Mouse (Mus musculus): ENCODE data around the gene Exoc3l4. TPM values are rescaled to one million over a fixed set of nuclear protein-coding genes. Genes with fewer than 3 reads are reported as not detected.

The Exoc3l4 gene
- polyA plus RNA-seq (2017; shearing (Covaris generic)): 0.41 TPM

GRCm38 (mm10) chr12:111416921-111417779 lies at the start of gene Exoc3l4:
Gene Exoc3l4 (plus strand): TSS chr12:111417017.

DNA sequence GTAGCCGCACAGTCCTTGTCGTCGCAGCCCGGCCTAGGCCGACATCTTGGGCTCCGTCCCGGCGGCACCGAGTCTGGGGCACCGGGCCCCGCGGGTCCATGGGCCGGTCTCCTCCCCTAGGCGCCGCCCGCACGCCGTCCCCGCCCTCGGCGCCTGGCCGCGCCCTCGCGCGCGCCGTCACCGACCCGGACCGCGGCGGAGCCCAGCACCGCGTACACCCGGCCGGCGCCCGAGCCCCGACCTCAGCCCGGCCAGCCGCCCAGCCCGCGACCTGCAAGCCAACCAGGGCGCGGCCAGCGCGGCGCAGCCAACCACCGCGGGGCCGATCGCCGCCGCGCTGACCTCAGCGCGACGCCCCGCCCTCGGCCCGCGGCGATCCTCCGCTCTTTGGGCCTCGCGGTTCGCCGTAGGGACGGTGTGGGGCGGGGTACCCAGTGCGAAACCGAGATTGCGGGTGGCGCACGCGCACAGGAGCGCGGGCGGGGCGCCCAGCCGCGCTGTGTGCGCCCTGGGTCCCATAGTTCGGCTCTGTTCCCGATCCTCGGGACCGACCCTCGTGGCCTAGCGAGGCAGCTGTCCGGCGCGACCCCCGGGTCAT lies 39.3 kb upstream of the Exoc3l4 start, which contains the start of gene Cdc42bpb:
Gene Cdc42bpb (minus strand): TSS at position 343 of the 598 bp plus-strand sequence.

DNA sequence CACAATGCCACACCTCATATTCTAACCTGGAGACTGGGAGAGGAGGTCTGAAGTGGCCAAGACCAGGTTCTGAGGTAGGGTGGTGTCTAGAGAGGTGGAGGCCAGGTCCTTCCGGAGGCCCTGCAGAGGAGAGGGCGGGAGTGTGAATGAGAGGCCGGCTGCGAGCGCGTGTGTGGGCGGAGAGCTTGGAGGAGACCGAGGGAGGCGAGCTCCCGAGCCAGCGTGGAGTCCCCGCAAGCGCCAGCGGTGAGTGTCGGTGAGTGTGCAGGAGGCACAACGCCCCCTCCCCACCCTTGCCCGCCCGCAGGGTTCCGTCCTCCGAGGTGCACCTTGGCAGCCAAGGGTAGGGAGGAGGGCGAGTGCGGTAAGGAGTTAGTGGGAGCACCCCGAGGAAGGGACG lies 10.2 kb upstream of the Exoc3l4 start, which contains the start of gene Lbhd2:
Gene Lbhd2 (plus strand): TSS at position 188 of the 400 bp plus-strand sequence.

GRCm38 (mm10) chr12:111442309-111443010 lies 25.6 kb downstream of the Exoc3l4 start, which contains the start of gene Tnfaip2:
Gene Tnfaip2 (plus strand): TSS chr12:111442469.

Other genes starting within 250 kb of the Exoc3l4 start
- 0.98 TPM for gene 4930595D18Rik, start 232.5 kb upstream of the Exoc3l4 start, polyA plus RNA-seq (2017; shearing (Covaris generic))
- not detected for gene Amn, start 145.9 kb upstream of the Exoc3l4 start, polyA plus RNA-seq (2017; shearing (Covaris generic))
- 0.15 TPM for gene Cdc42bpb, start 39.3 kb upstream of the Exoc3l4 start, polyA plus RNA-seq (2017; shearing (Covaris generic))
- not detected for gene Lbhd2, start 10.2 kb upstream of the Exoc3l4 start, polyA plus RNA-seq (2017; shearing (Covaris generic))
- 0.65 TPM for gene Tnfaip2, start 25.5 kb downstream of the Exoc3l4 start, polyA plus RNA-seq (2017; shearing (Covaris generic))
- gene Gm266, start 68.8 kb downstream of the Exoc3l4 start, polyA plus RNA-seq (2017; shearing (Covaris generic)): not detected
- 222 TPM for gene Eif5, start 121.0 kb downstream of the Exoc3l4 start, polyA plus RNA-seq (2017; shearing (Covaris generic))
- 14.7 TPM for gene Mark3, start 157.5 kb downstream of the Exoc3l4 start, polyA plus RNA-seq (2017; shearing (Covaris generic))

Measured in inflammation-experienced regulatory T-cells, adult 16 weeks (primary cell).